17 mouse cellular contexts compared by ENCODE assay signal in genomic region chr13:63248318-63248717, GRCm38 (mm10).
DNase-seq lines count a peak whose midpoint lies in the region; ATAC-seq and TF ChIP-seq lines count a peak whose summit lies in the region.
"Had no signal": no experiment of that assay in that cellular context is flagged by ENCODE, and none has a peak within 500 bp of the region (broad histone marks: within the 10 kb centered on the region; RNA-seq: fewer than 3 reads in every experiment).

No protein-coding gene starts in this region.

- 83% methylated on average over 10 of the region's 10 CpGs for WGBS in limb, embryonic 14.5 days

- DNase-seq in frontal cortex, postnatal 14 days (ENCODE audit: low spot score in 2 of 2): no peak
- DNase-seq in left cerebral cortex, adult 18-20 months (ENCODE audit: low spot score in 2 of 2): peak; percentile 47 to 70
- no peak for DNase-seq in left cerebral cortex, postnatal 10 days (ENCODE audit: extremely low spot score in 1 of 2, low spot score in 2 of 2)
- DNase-seq in CH12.LX (ENCODE audit: extremely low read depth): no peak
- DNase-seq in limb, embryonic 14.5 days (ENCODE audit: low spot score): no peak
- DNase-seq in retina, postnatal 1 day: no peak
- no peak for DNase-seq in cerebellum, adult 11-12 months
- DNase-seq: adrenal gland, postnatal 36 days; cerebellum, adult 8-10 months; left cerebral cortex, postnatal 4 days; liver, embryonic 13.5 days; right cerebral cortex, postnatal 14 days had no signal

- dilution Hi-C loops in CH12.LX (cut with MboI; ENCODE audit: extremely low pct_ligation_motif_present, extremely low pct_unique_long_range_greater_than_20kb, low sequenced_read_pairs): no loop called here

- peak overlapping the region in 1 of 3 experiments; percentile 2 for H3K4me3 ChIP-seq in CH12.LX (replicated peaks in 1 of 3; ENCODE audit: low read depth in 2 of 3, low read length in 2 of 3, poor library complexity in 1 of 3)
- H3K4me3 ChIP-seq in limb, embryonic 14.5 days (replicated peaks; ENCODE audit: low read length): no peak overlapping the region
- H3K4me3 ChIP-seq: kidney, embryonic 15.5 days; liver, embryonic 13.5 days; midbrain, embryonic 13.5 days had no signal

- H3K4me2 ChIP-seq in CH12.LX (ENCODE audit: insufficient read depth, low read depth, poor library complexity, severe bottlenecking): peak overlapping the region; percentile 81
- H3K4me2 ChIP-seq in limb, embryonic 14.5 days (replicated peaks; ENCODE audit: low read depth, low read length, severe bottlenecking): peak overlapping the region; percentile 85; the same call in 1 of the 2 replicates
- H3K4me2 ChIP-seq: liver, embryonic 13.5 days; midbrain, embryonic 13.5 days had no signal

- intact Hi-C loops in left cerebral cortex, postnatal 10 days (cut with DNase I): loop anchor here (10.0 kb wide), 1 partner anchor 304 kb away; no protein-coding TSS in a partner anchor

- TF ChIP-seq POLR2A in CH12.LX (IDR thresholded peaks at IDR 0.05; ENCODE audit: low read depth, low read length): no peak
- no peak for TF ChIP-seq POLR2A in limb, embryonic 14.5 days (IDR thresholded peaks at IDR 0.05; ENCODE audit: borderline replicate concordance, extremely low read depth, insufficient read depth, insufficient read length)

- H3K79me2 ChIP-seq in CH12.LX (replicated peaks; ENCODE audit: control insufficient read depth, extremely low read depth, insufficient read depth, poor library complexity, severe bottlenecking): peaks cover 9% of the 10 kb centered on the region

- TF ChIP-seq CTCF in CH12.LX (conservative IDR thresholded peaks at IDR 0.05 in 1 of 2, IDR thresholded peaks at IDR 0.05 in 1 of 2; ENCODE audit: low read depth in 2 of 2, low read length in 2 of 2): no peak

- no peaks in the 10 kb centered on the region for H3K27me3 ChIP-seq in CH12.LX (replicated peaks)
- H3K27me3 ChIP-seq in limb, embryonic 14.5 days (ENCODE audit: control insufficient read depth, insufficient read depth, low read length): no peaks in the 10 kb centered on the region
- H3K27me3 ChIP-seq: kidney, embryonic 15.5 days; liver, embryonic 13.5 days; midbrain, embryonic 13.5 days had no signal

- TF ChIP-seq RAD21 in CH12.LX (IDR thresholded peaks at IDR 0.05; ENCODE audit: low read depth, low read length): no peak

- H3K27ac ChIP-seq in CH12.LX (ENCODE audit: insufficient read depth, low read depth): peak overlapping the region; percentile 8
- no peak overlapping the region for H3K27ac ChIP-seq in limb, embryonic 14.5 days (replicated peaks; ENCODE audit: low read depth, low read length)
- H3K27ac ChIP-seq: liver, embryonic 13.5 days; midbrain, embryonic 13.5 days had no signal

- ATAC-seq in frontal cortex, adult (ENCODE audit: low TSS enrichment): peak; percentile 35
- ATAC-seq in limb, embryonic 14.5 days (ENCODE audit: low FRiP score, low read depth): no peak
- ATAC-seq: forebrain, embryonic 16.5 days; lung, postnatal 0 days; midbrain, embryonic 13.5 days had no signal

- H3K36me3 ChIP-seq in CH12.LX (replicated peaks in 1 of 2; ENCODE audit: control insufficient read depth in 1 of 2, insufficient read depth in 1 of 2, low read length in 1 of 2): peaks cover 5 to 33% of the 10 kb centered on the region in 2 experiments
- peaks cover 31% of the 10 kb centered on the region for H3K36me3 ChIP-seq in limb, embryonic 14.5 days (ENCODE audit: control insufficient read depth, insufficient read depth, low read length)
- H3K36me3 ChIP-seq: midbrain, embryonic 13.5 days had no signal

- H3K4me1 ChIP-seq in CH12.LX (ENCODE audit: control insufficient read depth in 1 of 2, insufficient read depth in 2 of 2): peaks cover 22 to 69% of the 10 kb centered on the region in 2 experiments
- peaks cover 82% of the 10 kb centered on the region for H3K4me1 ChIP-seq in limb, embryonic 14.5 days (ENCODE audit: control insufficient read depth, insufficient read depth, low read length)

- peak overlapping the region; percentile 22 for H3K9ac ChIP-seq in CH12.LX (ENCODE audit: insufficient read depth, low read depth)
- H3K9ac ChIP-seq in limb, embryonic 14.5 days (ENCODE audit: low read depth, low read length, severe bottlenecking): no peak overlapping the region
- H3K9ac ChIP-seq: kidney, embryonic 15.5 days; liver, embryonic 13.5 days; midbrain, embryonic 13.5 days had no signal

- in situ Hi-C loops in CH12.LX (cut with MboI; ENCODE audit: low pct_ligation_motif_present, low pct_unique_long_range_greater_than_20kb, low sequenced_read_pairs): no loop called here

- no peak for TF ChIP-seq EP300 in CH12.LX (IDR thresholded peaks at IDR 0.05; ENCODE audit: low read length)

- H3K9me3 ChIP-seq in CH12.LX (replicated peaks; ENCODE audit: low read length): no peaks in the 10 kb centered on the region
- H3K9me3 ChIP-seq in limb, embryonic 14.5 days (ENCODE audit: control insufficient read depth, low read length): no peaks in the 10 kb centered on the region
- H3K9me3 ChIP-seq: kidney, embryonic 15.5 days; liver, embryonic 13.5 days; midbrain, embryonic 13.5 days had no signal

TF ChIP-seq in CH12.LX, 34 proteins besides CTCF, POLR2A, EP300 and RAD21:
- TF ChIP-seq TCF12 (IDR thresholded peaks at IDR 0.05; ENCODE audit: low read depth, low read length) (no peak), NELFE (IDR thresholded peaks at IDR 0.05; ENCODE audit: low read depth, low read length) (no peak), HCFC1 (IDR thresholded peaks at IDR 0.05; ENCODE audit: low read depth, low read length) (no peak), MYC (IDR thresholded peaks at IDR 0.05; ENCODE audit: low read depth, low read length) (0 out of 2 replicates have a peak, but pooled peaks have one; percentile 37), SMC3 (IDR thresholded peaks at IDR 0.05; ENCODE audit: low read depth, low read length) (no peak)

Comparison
In these comparisons a context has a peak if more than half of its experiments do, and no peak if none do; other contexts are left out.
1. DNase-seq: peak in left cerebral cortex, adult 18-20 months (2 of 2); none in frontal cortex, postnatal 14 days (0 of 2), left cerebral cortex, postnatal 10 days (0 of 2), CH12.LX (single experiment), limb, embryonic 14.5 days (single experiment), retina, postnatal 1 day (single experiment) and cerebellum, adult 11-12 months (single experiment).